Mouse (Mus musculus) CH12.LX (cell line): Measurements from ENCODE around the gene Ilkap. TPM values are rescaled to one million over a fixed set of nuclear protein-coding genes. Genes with fewer than 3 reads are reported as not detected.

Source experiments
- DNase-seq: peaks from one replicate; pipeline ENCODE4 v3.0.0-alpha.2; 2013; ENCODE audit errors: extremely low read depth
- H3K27ac ChIP-seq: 2 replicates; pipeline ENCODE4 v1.5.1; 2012; ENCODE audit warnings: low read depth, mild to moderate bottlenecking, control low read depth, moderate library complexity; ENCODE audit not compliant: insufficient read depth
- H3K27me3 ChIP-seq: replicated peaks from 2 replicates; pipeline ENCODE3; 2012; ENCODE audit warnings: inconsistent platforms
- H3K36me3 ChIP-seq, 2 experiments: replicated peaks in 1 of 2; 2 replicates each; pipeline versions ENCODE3 to v1.6.1; 2012; ENCODE audit warnings: inconsistent platforms in 1 of 2, low read length in 1 of 2, mild to moderate bottlenecking in 1 of 2, mixed read lengths in 1 of 2, moderate library complexity in 1 of 2; ENCODE audit not compliant: control insufficient read depth in 1 of 2, insufficient read depth in 1 of 2
- H3K4me1 ChIP-seq, 2 experiments: 2 replicates each; pipeline ENCODE4 v1.6.1; 2012; ENCODE audit warnings: inconsistent platforms in 1 of 2, moderate library complexity in 1 of 2; ENCODE audit not compliant: insufficient read depth in 2 of 2, control insufficient read depth in 1 of 2
- H3K4me2 ChIP-seq: 2 replicates; pipeline ENCODE4 v1.6.1; 2012; ENCODE audit warnings: low read depth, mild to moderate bottlenecking, control low read depth; ENCODE audit not compliant: poor library complexity, insufficient read depth, severe bottlenecking
- H3K4me3 ChIP-seq, 3 experiments: fragments of 150-350 bp in 1 of 3; sonication (generic) in 1 of 3; replicated peaks in 1 of 3; 2 replicates each; pipeline versions ENCODE3 to v1.5.1; 2011 to 2012; ENCODE audit warnings: low read depth in 2 of 3, low read length in 2 of 3, mild to moderate bottlenecking in 2 of 3, moderate library complexity in 2 of 3, control low read depth in 1 of 3, improper control_type of control experiment in 1 of 3, inconsistent platforms in 1 of 3, mixed read lengths in 1 of 3; ENCODE audit not compliant: poor library complexity in 1 of 3
- H3K79me2 ChIP-seq: replicated peaks from 2 replicates; pipeline ENCODE4 v1.6.1; 2012; ENCODE audit warnings: mild to moderate bottlenecking, moderate library complexity; ENCODE audit not compliant: control insufficient read depth, poor library complexity, insufficient read depth, severe bottlenecking; ENCODE audit errors: extremely low read depth
- H3K9ac ChIP-seq: 2 replicates; pipeline ENCODE4 v1.6.1; 2012; ENCODE audit warnings: low read depth, mild to moderate bottlenecking, control low read depth, moderate library complexity; ENCODE audit not compliant: insufficient read depth
- H3K9me3 ChIP-seq: replicated peaks from 2 replicates; pipeline ENCODE3; 2012; ENCODE audit warnings: low read length, inconsistent platforms, mixed read lengths
- BHLHE40 ChIP-seq: IDR thresholded peaks from 2 replicates; pipeline ENCODE4 v1.6.1; 2011; ENCODE audit warnings: mild to moderate bottlenecking, low read depth, low read length, improper control_type of control experiment
- CHD1 ChIP-seq: IDR thresholded peaks from 2 replicates; pipeline ENCODE4 v1.6.1; 2012; ENCODE audit warnings: low read depth, low read length, improper control_type of control experiment, inconsistent platforms
- CHD2 ChIP-seq: IDR thresholded peaks from 2 replicates; pipeline ENCODE4 v1.6.1; 2011; ENCODE audit warnings: low read length, improper control_type of control experiment
- CTCF ChIP-seq, 2 experiments: IDR thresholded peaks in 1 of 2; conservative IDR thresholded peaks in 1 of 2; 2 replicates each; pipeline ENCODE4 v1.5.1; 2011 to 2012; ENCODE audit warnings: low read depth in 2 of 2, low read length in 2 of 2, improper control_type of control experiment in 1 of 2, inconsistent platforms in 1 of 2, mild to moderate bottlenecking in 1 of 2, moderate library complexity in 1 of 2
- ELF1 ChIP-seq: IDR thresholded peaks from 2 replicates; pipeline ENCODE4 v1.6.1; 2014; ENCODE audit warnings: low read depth, mild to moderate bottlenecking, inconsistent platforms, low read length, improper control_type of control experiment
- ETS1 ChIP-seq: conservative IDR thresholded peaks from 2 replicates; pipeline ENCODE4 v1.6.1; 2012; ENCODE audit warnings: low read depth, mild to moderate bottlenecking, inconsistent platforms, low read length, improper control_type of control experiment, moderate library complexity
- HCFC1 ChIP-seq: IDR thresholded peaks from 2 replicates; pipeline ENCODE4 v1.6.1; 2012; ENCODE audit warnings: low read depth, mild to moderate bottlenecking, inconsistent platforms, low read length, improper control_type of control experiment
- IRF4 ChIP-seq: IDR thresholded peaks from 2 replicates; pipeline ENCODE4 v1.6.1; 2014; ENCODE audit warnings: low read depth, mild to moderate bottlenecking, inconsistent platforms, low read length, improper control_type of control experiment
- MAZ ChIP-seq: IDR thresholded peaks from 2 replicates; pipeline ENCODE4 v1.6.1; 2012; ENCODE audit warnings: low read depth, mild to moderate bottlenecking, inconsistent platforms, low read length, improper control_type of control experiment, moderate library complexity
- MEF2A ChIP-seq: IDR thresholded peaks from 2 replicates; pipeline ENCODE4 v1.6.1; 2014; ENCODE audit warnings: low read depth, mild to moderate bottlenecking, inconsistent platforms, low read length, improper control_type of control experiment, borderline replicate concordance
- MYC ChIP-seq: IDR thresholded peaks from 2 replicates; pipeline ENCODE4 v1.6.1; 2011; ENCODE audit warnings: low read depth, mild to moderate bottlenecking, improper control_type of control experiment, low read length
- PAX5 ChIP-seq: IDR thresholded peaks from 2 replicates; pipeline ENCODE4 v1.6.1; 2012; ENCODE audit warnings: low read length, inconsistent platforms, mixed read lengths
- POLR2A ChIP-seq: IDR thresholded peaks from 2 replicates; pipeline ENCODE4 v1.6.1; 2011; ENCODE audit warnings: low read depth, mild to moderate bottlenecking, improper control_type of control experiment, low read length
- POLR2AphosphoS2 ChIP-seq: IDR thresholded peaks from 2 replicates; pipeline ENCODE4 v1.6.1; 2011; ENCODE audit warnings: low read depth, low read length, improper control_type of control experiment
- SIN3A ChIP-seq: IDR thresholded peaks from 2 replicates; pipeline ENCODE4 v1.6.1; 2012; ENCODE audit warnings: low read length, improper control_type of control experiment, inconsistent platforms
- SMC3 ChIP-seq: IDR thresholded peaks from 2 replicates; pipeline ENCODE4 v1.6.1; 2011; ENCODE audit warnings: low read depth, low read length, improper control_type of control experiment
- TCF12 ChIP-seq: IDR thresholded peaks from 2 replicates; pipeline ENCODE4 v1.6.1; 2014; ENCODE audit warnings: low read depth, mild to moderate bottlenecking, inconsistent platforms, low read length, improper control_type of control experiment
- dilution Hi-C: fragments of 300-500 bp; cut with MboI; formaldehyde crosslinking; loops from 2 replicates; pipeline ENCODE4 v1.14.3; 2020; ENCODE audit warnings: low sequenced_read_pairs; ENCODE audit not compliant: extremely low pct_unique_long_range_greater_than_20kb, extremely low pct_ligation_motif_present
- in situ Hi-C: fragments of 300-500 bp; cut with MboI; formaldehyde crosslinking; loops from 3 replicates; pipeline ENCODE4 v1.14.3; 2019; ENCODE audit warnings: low sequenced_read_pairs, low pct_ligation_motif_present, low pct_unique_long_range_greater_than_20kb, mixed read lengths
- polyA plus RNA-seq: library from polyadenylated mRNA; unstranded; fragments of >175 nt; gene quantifications from 2 replicates; pipeline ENCODE4 v1.2.1, GENCODE M21; 2012; ENCODE audit warnings: low read depth; ENCODE audit not compliant: insufficient read length
- total RNA-seq, 2 experiments: library from RNA; depleted of rRNA; stranded (reverse); fragments of 300-350 nt in 1 of 2; fragments of >200 nt in 1 of 2; gene quantifications; 2 replicates each; pipeline ENCODE4 v1.2.3; 2012 to 2014

The Ilkap gene
- total and polyA plus RNA-seq, 3 experiments: 77.9 to 101 (median 79.1) TPM

DNA sequence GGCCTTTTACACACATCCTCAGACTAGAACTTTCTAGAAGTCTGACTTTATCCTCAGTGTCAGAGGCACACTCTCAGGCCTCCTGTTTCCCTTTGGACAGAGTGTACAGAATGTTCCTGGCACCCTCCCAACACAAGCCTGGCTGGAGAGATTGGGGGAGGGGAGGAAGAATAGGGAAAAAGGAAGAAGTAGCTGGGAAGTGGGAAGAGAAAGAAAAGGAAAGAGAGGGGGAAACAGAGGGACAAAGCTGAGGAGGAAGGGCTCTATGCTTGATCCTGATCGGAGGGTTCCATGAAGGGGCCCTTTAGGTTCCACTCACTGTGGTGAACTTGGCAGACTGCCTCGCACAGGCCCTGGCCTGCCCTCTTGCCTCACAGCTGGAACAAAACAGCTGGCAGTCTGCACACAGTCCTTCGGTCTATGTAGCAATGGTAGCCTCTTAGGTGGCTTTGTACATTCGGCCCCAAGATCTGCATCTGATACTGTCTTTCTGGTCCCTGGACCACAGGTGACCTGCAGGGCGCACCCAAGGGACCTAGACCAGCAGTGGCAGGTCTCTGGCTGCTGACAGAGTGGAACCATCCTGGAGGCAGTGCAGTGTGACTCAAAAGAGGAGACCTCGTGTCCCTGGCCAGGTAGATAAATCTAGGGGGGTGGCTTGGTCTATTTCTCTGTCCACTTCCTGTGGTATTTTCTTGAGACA lies 37.9 kb upstream of the Ilkap start:
- Histone ChIP-seq H3K27ac (no peak overlapping the region; the same call in 1 of the 2 replicates), H3K9me3 (no peaks in the 10 kb centered on the region), H3K27me3 (no peaks in the 10 kb centered on the region), H3K4me3 (no peak overlapping the region), H3K36me3 (peaks cover 39 to 68% of the 10 kb centered on the region in 2 experiments), H3K4me1 (peaks cover 16 to 36% of the 10 kb centered on the region in 2 experiments), H3K4me2 (no peak overlapping the region), H3K79me2 (no peaks in the 10 kb centered on the region), H3K9ac (no peak overlapping the region)
- TF ChIP-seq PAX5 (no peak), CTCF (conservative IDR thresholded peaks at IDR 0.05 in 1 of 2, IDR thresholded peaks at IDR 0.05 in 1 of 2; ENCODE audit: low read depth in 2 of 2, low read length in 2 of 2) (no peak), MYC (peak; percentile 22; the same call in 1 of the 2 replicates), CHD1 (peak; percentile 95), TCF12 (peak; percentile 78; the same call in 1 of the 2 replicates), MAZ (0 out of 2 replicates have a peak, but pooled peaks have one; percentile 17), BHLHE40 (peak; percentile 29; the same call in 1 of the 2 replicates), SMC3 (no peak), MEF2A (peak; percentile 65; the same call in 1 of the 2 replicates), POLR2AphosphoS2 (no peak), IRF4 (peak; percentile 78), ETS1 (peak; percentile 62; the same call in 1 of the 2 replicates), ELF1 (peak; percentile 26; the same call in 1 of the 2 replicates), CHD2 (0 out of 2 replicates have a peak, but pooled peaks have one; percentile 31), SIN3A (peak; percentile 60), POLR2A (no peak)
- DNase-seq: no peak
- dilution Hi-C loops (no loop called here), in situ Hi-C loops (no loop called here)

DNA sequence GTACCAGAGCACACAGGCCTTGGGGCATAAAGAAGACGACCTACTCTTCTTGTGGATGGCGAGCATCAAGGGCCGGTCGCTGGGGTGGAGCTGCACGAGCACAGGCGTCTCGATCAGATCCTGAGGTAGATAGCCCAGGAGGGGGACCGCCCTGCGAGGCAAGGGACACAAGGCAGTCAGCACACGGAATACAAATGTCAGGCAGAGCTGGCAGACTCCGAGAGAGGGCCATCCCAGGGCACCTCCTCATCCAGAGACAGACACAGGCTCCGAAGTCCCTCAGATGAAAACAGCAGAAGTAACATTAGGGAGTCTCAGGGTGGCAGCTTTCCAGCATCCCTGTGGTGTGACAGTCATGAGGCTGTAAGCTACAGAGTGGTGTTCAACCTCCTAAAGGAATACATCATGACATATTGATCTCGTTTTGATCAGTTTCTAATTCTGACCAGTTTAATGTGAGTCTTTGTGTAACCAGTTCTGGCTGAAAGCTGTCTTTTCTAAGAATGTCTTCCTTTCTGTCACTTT lies 37.1 kb upstream of the Ilkap start:
- H3K79me2 ChIP-seq: no peaks in the 10 kb centered on the region
- in situ Hi-C loops: no loop called here
- no peak overlapping the region for H3K27ac ChIP-seq
- H3K4me1 ChIP-seq: peaks cover 16 to 36% of the 10 kb centered on the region in 2 experiments
- no peaks in the 10 kb centered on the region for H3K9me3 ChIP-seq
- no peak overlapping the region for H3K9ac ChIP-seq
- H3K36me3 ChIP-seq: peaks cover 41 to 69% of the 10 kb centered on the region in 2 experiments
- H3K4me2 ChIP-seq: no peak overlapping the region
- TF ChIP-seq MAZ (no peak), HCFC1 (no peak)
- dilution Hi-C loops: no loop called here
- no peaks in the 10 kb centered on the region for H3K27me3 ChIP-seq
- H3K4me3 ChIP-seq: no peak overlapping the region
- no peak for DNase-seq
